Mouse (Mus musculus) olfactory bulb, adult 2 months (tissue): ENCODE measurements at regions not wholly inside any gene's neighbourhood (a gene's known extent, or its start where the extent isn't known, plus 50 kb on each side); places are given as distances from the start of the nearest gene placed in this dataset.

ENCODE experiments used
- CTCF ChIP-seq: fragments of 200-500 bp; IDR thresholded peaks from 2 replicates; pipeline ENCODE4 v1.5.1; 2012; ENCODE audit warnings: low read depth, mild to moderate bottlenecking, low read length, moderate library complexity; ENCODE audit not compliant: insufficient read depth
- POLR2A ChIP-seq: fragments of 200-500 bp; IDR thresholded peaks from 2 replicates; pipeline ENCODE4 v1.6.1; 2012; ENCODE audit warnings: mild to moderate bottlenecking, low read depth, low read length, moderate library complexity; ENCODE audit not compliant: insufficient read depth

DNA sequence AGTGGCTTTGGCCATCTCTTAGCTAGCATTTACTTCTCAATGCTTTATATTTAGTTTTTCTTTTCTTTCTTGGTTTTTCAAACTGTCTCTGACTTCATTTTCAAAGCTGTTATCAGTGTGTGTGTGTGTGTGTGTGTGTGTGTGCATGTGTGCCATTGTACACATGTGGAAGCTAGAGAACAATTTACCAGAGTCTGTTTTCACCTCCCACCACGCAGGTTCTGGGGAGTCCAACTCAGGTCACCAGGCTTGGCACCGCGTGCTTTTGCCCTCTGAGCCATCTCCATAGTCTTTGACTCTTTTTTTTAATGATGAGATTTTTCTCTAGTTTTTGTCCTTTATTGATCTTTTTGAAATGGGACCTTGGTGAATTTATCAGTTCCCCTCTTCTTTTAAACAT is 93.3 kb upstream of the Gm6657 start:
- TF ChIP-seq POLR2A (no peak), CTCF (no peak)
